Mouse (Mus musculus) lung, postnatal 14 days (tissue): Measurements from ENCODE around the gene Hist1h4a.

Experiments
- DNase-seq: peaks from one replicate; pipeline ENCODE4 v3.0.0; 2021

Gene Hist1h4a

GRCm38 (mm10) chr13:23757921-23758320 lies 3.1 kb downstream of the Hist1h4a start:
- no peak for DNase-seq

- DNase-seq = no peak
Measured at GRCm38 (mm10) chr13:23757211-23757773, 3.7 kb downstream of the Hist1h4a start.

GRCm38 (mm10) chr13:23756790-23757189 lies 4.2 kb downstream of the Hist1h4a start, which contains the start of gene Hist1h4b:
Gene Hist1h4b (plus strand): TSS chr13:23757013.
- peak; percentile 91 for DNase-seq

- DNase-seq = no peak
Measured at GRCm38 (mm10) chr13:23755000-23755399, 6.0 kb downstream of the Hist1h4a start.

- DNase-seq = no peak
Measured at GRCm38 (mm10) chr13:23753314-23754078, 7.5 kb downstream of the Hist1h4a start.

- no peak for DNase-seq
Measured at GRCm38 (mm10) chr13:23752742-23753172, 8.3 kb downstream of the Hist1h4a start.

GRCm38 (mm10) chr13:23752067-23752741 lies 8.8 kb downstream of the Hist1h4a start, which contains the start of gene Hist1h3b:
Gene Hist1h3b (plus strand): TSS chr13:23752267.
- DNase-seq = peak; percentile 88

GRCm38 (mm10) chr13:23751478-23751956 lies 9.5 kb downstream of the Hist1h4a start:
- DNase-seq = no peak

GRCm38 (mm10) chr13:23750839-23751477 lies 10.1 kb downstream of the Hist1h4a start, which contains the start of gene Hist1h2ab:
Gene Hist1h2ab (plus strand): TSS chr13:23751126.
- DNase-seq = peak; percentile 22

GRCm38 (mm10) chr13:23749563-23750121 lies 11.4 kb downstream of the Hist1h4a start:
- no peak for DNase-seq

GRCm38 (mm10) chr13:23747892-23748288 lies 13.1 kb downstream of the Hist1h4a start:
- no peak for DNase-seq

- DNase-seq = no peak
Measured at GRCm38 (mm10) chr13:23747081-23747891, 13.7 kb downstream of the Hist1h4a start.

- DNase-seq = peak; percentile 56
Measured at GRCm38 (mm10) chr13:23746201-23747080, 14.6 kb downstream of the Hist1h4a start, which contains the start of gene Hist1h2bb. Gene Hist1h2bb (plus strand): TSS chr13:23746734.

- peak; percentile 88 for DNase-seq
Measured at GRCm38 (mm10) chr13:23745381-23746161, 15.5 kb downstream of the Hist1h4a start, which contains the start of gene Hist1h3c. Gene Hist1h3c (minus strand): TSS chr13:23745602.

GRCm38 (mm10) chr13:23744421-23745380 lies 16.3 kb downstream of the Hist1h4a start:
- no peak for DNase-seq

GRCm38 (mm10) chr13:23743963-23744362 lies 17.1 kb downstream of the Hist1h4a start:
- no peak for DNase-seq

GRCm38 (mm10) chr13:23743215-23743614 lies 17.8 kb downstream of the Hist1h4a start:
- no peak for DNase-seq

GRCm38 (mm10) chr13:23742007-23742406 lies 19.0 kb downstream of the Hist1h4a start:
- no peak for DNase-seq
